Mouse (Mus musculus): ENCODE results near the gene Atp6v1g1. TPM values are rescaled to one million over a fixed set of nuclear protein-coding genes. Genes with fewer than 3 reads are reported as not detected.
A peak's percentile ranks its signal among the peaks of the same experiment; 100 is the strongest.

Atp6v1g1 gene
- 76.1 and 117 TPM in 2 replicates for polyA plus RNA-seq (2012; rRNA removed)

- no peaks in the 10 kb centered on the region for H3K27me3 ChIP-seq (replicated peaks; ENCODE audit: control insufficient read depth, insufficient read depth, low read length)
- peak within 1 kb of the TSS; percentile 98 for H3K4me3 ChIP-seq (ENCODE audit: insufficient read depth, low read depth, low read length)
- under 1% methylated on average over 57 of the region's 57 CpGs for whole genome bisulfite sequencing
- no peak for TF ChIP-seq CTCF (conservative IDR thresholded peaks at IDR 0.05; ENCODE audit: insufficient read depth, insufficient read length, low read depth, low read length)
- TF ChIP-seq POLR2A (IDR thresholded peaks at IDR 0.05; ENCODE audit: low read depth, low read length) = peak; percentile 44
- peak within 1 kb of the TSS; percentile 96 for H3K27ac ChIP-seq (ENCODE audit: insufficient read depth, low read depth, low read length)
- peaks cover 5% of the 10 kb centered on the region; the same call in 1 of the 2 replicates for H3K36me3 ChIP-seq (ENCODE audit: control insufficient read depth, insufficient read depth, low read length)
- H3K4me1 ChIP-seq (ENCODE audit: control insufficient read depth, insufficient read depth, low read length) = peaks cover 13% of the 10 kb centered on the region; the same call in 1 of the 2 replicates
- DNase-seq = peak; percentile 99
Measured at GRCm38 (mm10) chr4:63544494-63545230, at the start of gene Atp6v1g1. TSS of gene Atp6v1g1 (plus strand) at chr4:63544772.

GRCm38 (mm10) chr4:63494967-63495914, 49.3 kb upstream of the Atp6v1g1 start:
- 0 out of 2 replicates have a peak overlapping the region, but pooled peaks have one; percentile 14 for H3K27ac ChIP-seq (ENCODE audit: insufficient read depth, low read depth, low read length)
- peak overlapping the region; percentile 61 for H3K4me3 ChIP-seq (ENCODE audit: insufficient read depth, low read depth, low read length)
- no peaks in the 10 kb centered on the region for H3K36me3 ChIP-seq (ENCODE audit: control insufficient read depth, insufficient read depth, low read length)
- no peaks in the 10 kb centered on the region for H3K27me3 ChIP-seq (replicated peaks; ENCODE audit: control insufficient read depth, insufficient read depth, low read length)
- TF ChIP-seq CTCF (conservative IDR thresholded peaks at IDR 0.05; ENCODE audit: insufficient read depth, insufficient read length, low read depth, low read length) = no peak
- TF ChIP-seq POLR2A (IDR thresholded peaks at IDR 0.05; ENCODE audit: low read depth, low read length) = no peak
- H3K4me1 ChIP-seq (ENCODE audit: control insufficient read depth, insufficient read depth, low read length) = peaks cover 6% of the 10 kb centered on the region; the same call in 1 of the 2 replicates
- DNase-seq = peak; percentile 66
- WGBS = 1% methylated on average over 107 of the region's 107 CpGs

- peaks cover 6% of the 10 kb centered on the region; the same call in 1 of the 2 replicates for H3K4me1 ChIP-seq (ENCODE audit: control insufficient read depth, insufficient read depth, low read length)
- 0 out of 2 replicates have a peak within 1 kb of the TSS, but pooled peaks have one; percentile 51 for H3K27ac ChIP-seq (ENCODE audit: insufficient read depth, low read depth, low read length)
- no peaks in the 10 kb centered on the region for H3K27me3 ChIP-seq (replicated peaks; ENCODE audit: control insufficient read depth, insufficient read depth, low read length)
- WGBS = under 1% methylated on average over 32 of the region's 34 CpGs
- no peak for TF ChIP-seq CTCF (conservative IDR thresholded peaks at IDR 0.05; ENCODE audit: insufficient read depth, insufficient read length, low read depth, low read length)
- TF ChIP-seq POLR2A (IDR thresholded peaks at IDR 0.05; ENCODE audit: low read depth, low read length) = peak; percentile 41
- DNase-seq = peak; percentile 86
- peak within 1 kb of the TSS; percentile 61 for H3K4me3 ChIP-seq (ENCODE audit: insufficient read depth, low read depth, low read length)
- no peaks in the 10 kb centered on the region for H3K36me3 ChIP-seq (ENCODE audit: control insufficient read depth, insufficient read depth, low read length)
Measured at GRCm38 (mm10) chr4:63495915-63496278, 48.7 kb upstream of the Atp6v1g1 start, which contains the start of gene Whrn. TSS of gene Whrn (minus strand) at chr4:63495991.

GRCm38 (mm10) chr4:63496312-63496711, 48.3 kb upstream of the Atp6v1g1 start:
- TF ChIP-seq CTCF (conservative IDR thresholded peaks at IDR 0.05; ENCODE audit: insufficient read depth, insufficient read length, low read depth, low read length) = no peak
- TF ChIP-seq POLR2A (IDR thresholded peaks at IDR 0.05; ENCODE audit: low read depth, low read length) = no peak
- H3K27ac ChIP-seq (ENCODE audit: insufficient read depth, low read depth, low read length) = 0 out of 2 replicates have a peak overlapping the region, but pooled peaks have one; percentile 51
- 20% methylated on average over 6 of the region's 6 CpGs for WGBS

GRCm38 (mm10) chr4:63498346-63498745, 46.2 kb upstream of the Atp6v1g1 start:
- Histone ChIP-seq H3K27me3 (replicated peaks; ENCODE audit: control insufficient read depth, insufficient read depth, low read length) (no peaks in the 10 kb centered on the region), H3K4me1 (ENCODE audit: control insufficient read depth, insufficient read depth, low read length) (peaks cover 6% of the 10 kb centered on the region; the same call in 1 of the 2 replicates), H3K27ac (ENCODE audit: insufficient read depth, low read depth, low read length) (no peak overlapping the region), H3K36me3 (ENCODE audit: control insufficient read depth, insufficient read depth, low read length) (no peaks in the 10 kb centered on the region), H3K4me3 (ENCODE audit: insufficient read depth, low read depth, low read length) (no peak overlapping the region)
- DNase-seq = no peak
- TF ChIP-seq CTCF (conservative IDR thresholded peaks at IDR 0.05; ENCODE audit: insufficient read depth, insufficient read length, low read depth, low read length) = no peak
- TF ChIP-seq POLR2A (IDR thresholded peaks at IDR 0.05; ENCODE audit: low read depth, low read length) = no peak
- WGBS = 42% methylated on average over 3 of the region's 3 CpGs

More at GRCm38 (mm10) chr4:63496312-63496711, 48.3 kb upstream of the Atp6v1g1 start:
- H3K27me3 ChIP-seq (replicated peaks; ENCODE audit: control insufficient read depth, insufficient read depth, low read length) = no peaks in the 10 kb centered on the region
- peaks cover 6% of the 10 kb centered on the region; the same call in 1 of the 2 replicates for H3K4me1 ChIP-seq (ENCODE audit: control insufficient read depth, insufficient read depth, low read length)
- no peaks in the 10 kb centered on the region for H3K36me3 ChIP-seq (ENCODE audit: control insufficient read depth, insufficient read depth, low read length)
- DNase-seq = no peak
- H3K4me3 ChIP-seq (ENCODE audit: insufficient read depth, low read depth, low read length) = peak overlapping the region; percentile 61

- no peak overlapping the region for H3K27ac ChIP-seq (ENCODE audit: insufficient read depth, low read depth, low read length)
- WGBS = 80% methylated on average over 5 of the region's 5 CpGs
Measured at GRCm38 (mm10) chr4:63501050-63501449, 43.5 kb upstream of the Atp6v1g1 start.

More at GRCm38 (mm10) chr4:63501050-63501449, 43.5 kb upstream of the Atp6v1g1 start:
- DNase-seq = no peak
- Histone ChIP-seq H3K27me3 (replicated peaks; ENCODE audit: control insufficient read depth, insufficient read depth, low read length) (no peaks in the 10 kb centered on the region), H3K36me3 (ENCODE audit: control insufficient read depth, insufficient read depth, low read length) (no peaks in the 10 kb centered on the region), H3K4me3 (ENCODE audit: insufficient read depth, low read depth, low read length) (no peak overlapping the region), H3K4me1 (ENCODE audit: control insufficient read depth, insufficient read depth, low read length) (peaks cover 3% of the 10 kb centered on the region; the same call in 1 of the 2 replicates)
- no peak for TF ChIP-seq CTCF (conservative IDR thresholded peaks at IDR 0.05; ENCODE audit: insufficient read depth, insufficient read length, low read depth, low read length)
- TF ChIP-seq POLR2A (IDR thresholded peaks at IDR 0.05; ENCODE audit: low read depth, low read length) = no peak
